In the genomic region with DNA sequence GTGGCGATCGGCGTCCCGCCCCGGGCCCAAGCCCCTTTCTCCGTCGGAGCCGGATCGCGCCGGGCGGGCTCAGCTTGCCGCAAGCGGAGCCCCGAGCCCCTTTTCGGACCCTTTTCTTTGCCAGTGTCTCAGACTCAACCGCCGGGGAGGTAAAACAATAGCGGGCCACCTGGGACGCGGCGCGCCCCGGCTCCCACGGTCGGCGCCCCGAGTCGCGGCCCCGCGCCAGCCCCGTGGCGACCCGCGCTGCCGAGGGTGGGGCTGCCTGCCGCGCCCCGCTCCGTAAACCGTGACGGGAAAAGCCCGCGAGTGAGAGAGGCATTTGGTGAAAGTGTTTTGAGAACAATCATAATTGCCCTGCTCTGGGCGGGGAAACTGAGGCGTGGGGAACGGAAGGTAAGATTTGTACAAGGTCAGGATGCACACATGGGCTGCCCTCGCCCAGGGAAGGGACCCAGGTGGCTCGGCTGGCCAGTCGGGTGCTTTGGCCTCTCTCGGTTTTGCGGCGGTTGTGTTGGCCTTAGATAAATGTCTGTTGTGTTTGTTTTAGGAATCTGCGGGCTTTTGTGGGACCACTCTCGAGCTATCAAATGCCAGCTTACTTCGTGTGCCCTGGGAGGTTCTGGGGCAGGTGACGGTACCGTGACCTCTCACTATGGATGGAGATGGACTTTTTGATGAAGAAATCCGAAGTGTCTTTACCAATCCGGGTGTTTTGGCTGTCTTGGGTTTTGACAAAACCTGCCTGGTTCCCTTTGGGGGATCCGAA, we compare ENCODE assay signal across 8 mouse cellular contexts. TPM values are rescaled to one million over a fixed set of nuclear protein-coding genes. Genes with fewer than 3 reads are reported as not detected.
DNase-seq lines count a peak whose midpoint lies in the region; ATAC-seq and TF ChIP-seq lines count a peak whose summit lies in the region.

No protein-coding gene starts in this region.

- peak; percentile 31; the same call in 1 of the 2 replicates for ATAC-seq in hindbrain, embryonic 11.5 days (ENCODE audit: low FRiP score)
- ATAC-seq in liver, postnatal 0 days: peak; percentile 65

- peak overlapping the region; percentile 87 for H3K9ac ChIP-seq in hindbrain, embryonic 11.5 days (ENCODE audit: low read depth, low read length)
- peak overlapping the region; percentile 73 for H3K9ac ChIP-seq in liver, postnatal 0 days (replicated peaks)

- peak; percentile 31 for DNase-seq in adrenal gland, postnatal 10 days
- DNase-seq in adrenal gland, adult 2 months: no peak
- peak; percentile 37 for DNase-seq in right cerebral cortex, postnatal 4 days
- no peak for DNase-seq in right cerebral cortex, postnatal 14 days
- DNase-seq in hindbrain, embryonic 11.5 days (ENCODE audit: low spot score): peak; percentile 54
- DNase-seq in liver, postnatal 0 days: no peak
- no peak for DNase-seq in urinary bladder, postnatal 14 days (ENCODE audit: low spot score)
- no peak for DNase-seq in ovary, postnatal 10 days (ENCODE audit: low spot score)

- no peaks in the 10 kb centered on the region for H3K36me3 ChIP-seq in hindbrain, embryonic 11.5 days (ENCODE audit: control insufficient read depth, insufficient read depth, low read length)
- no peaks in the 10 kb centered on the region for H3K36me3 ChIP-seq in liver, postnatal 0 days (replicated peaks; ENCODE audit: insufficient read depth, low read length)

- WGBS in hindbrain, embryonic 11.5 days: under 1% methylated on average over 57 of the region's 62 CpGs
- WGBS in liver, postnatal 0 days (ENCODE audit: insufficient replicate concordance): under 1% methylated on average over 39 of the region's 62 CpGs

- no peak for TF ChIP-seq EP300 in liver, postnatal 0 days (IDR thresholded peaks at IDR 0.05; ENCODE audit: low read depth)

- no peak for TF ChIP-seq CTCF in liver, postnatal 0 days (IDR thresholded peaks at IDR 0.05; ENCODE audit: low read depth)

- no peaks in the 10 kb centered on the region for H3K27me3 ChIP-seq in hindbrain, embryonic 11.5 days (ENCODE audit: control insufficient read depth, insufficient read depth, low read length)
- peaks cover 25% of the 10 kb centered on the region for H3K27me3 ChIP-seq in liver, postnatal 0 days (ENCODE audit: insufficient read depth, low read length)

- peak overlapping the region; percentile 88 for H3K4me3 ChIP-seq in hindbrain, embryonic 11.5 days (ENCODE audit: low read depth, low read length)
- H3K4me3 ChIP-seq in liver, postnatal 0 days (ENCODE audit: low read depth, low read length): peak overlapping the region; percentile 76

- H3K9me3 ChIP-seq in hindbrain, embryonic 11.5 days (ENCODE audit: control insufficient read depth, low read length): no peaks in the 10 kb centered on the region
- no peaks in the 10 kb centered on the region for H3K9me3 ChIP-seq in liver, postnatal 0 days (ENCODE audit: low read length)

- H3K4me2 ChIP-seq in hindbrain, embryonic 11.5 days (replicated peaks; ENCODE audit: low read depth, low read length): peak overlapping the region; percentile 95
- peak overlapping the region; percentile 94 for H3K4me2 ChIP-seq in liver, postnatal 0 days (ENCODE audit: low read depth, low read length)

- H3K27ac ChIP-seq in hindbrain, embryonic 11.5 days (ENCODE audit: low read depth, low read length): peak overlapping the region; percentile 43
- H3K27ac ChIP-seq in liver, postnatal 0 days (ENCODE audit: low read depth): peak overlapping the region; percentile 31; the same call in 1 of the 2 replicates

- H3K4me1 ChIP-seq in hindbrain, embryonic 11.5 days (replicated peaks; ENCODE audit: control insufficient read depth, insufficient read depth, low read length): peaks cover 5% of the 10 kb centered on the region
- H3K4me1 ChIP-seq in liver, postnatal 0 days (ENCODE audit: insufficient read depth): peaks cover 19% of the 10 kb centered on the region

RNA-seq across cellular contexts. Expression of a gene that starts 0.6 kb away (rescaled TPM):
- total RNA-seq in adrenal gland, postnatal 10 days (2021): 10 to 100 TPM in 1 of 2 experiments, 1 to 10 TPM in 1; 8.1 to 10.1 TPM
- 1 to 10 TPM; 3.4 to 8.3 TPM for total RNA-seq in adrenal gland, adult 2 months (2021)
- 2.1 TPM in 2 replicates for polyA plus RNA-seq in adrenal gland, adult 2 months (2012; rRNA removed)
- polyA plus RNA-seq in hindbrain, embryonic 11.5 days (2014; fragmentation: Nextera tagmentation; extraction: Ambion mirVana): 23.8 and 27.6 TPM in 2 replicates
- 1.7 and 1.9 TPM in 2 replicates for polyA plus RNA-seq in liver, postnatal 0 days (2015; fragmentation: Nextera tagmentation; extraction: Ambion mirVana)

Comparison
In these comparisons a context has a peak if more than half of its experiments do, and no peak if none do; other contexts are left out.
1. DNase-seq: peak in adrenal gland, postnatal 10 days (single experiment), right cerebral cortex, postnatal 4 days (single experiment) and hindbrain, embryonic 11.5 days (single experiment); none in adrenal gland, adult 2 months (single experiment), right cerebral cortex, postnatal 14 days (single experiment), liver, postnatal 0 days (single experiment), urinary bladder, postnatal 14 days (single experiment) and ovary, postnatal 10 days (single experiment).